Mouse (Mus musculus): ENCODE results near the gene Ccdc28b.

Ccdc28b gene

DNA sequence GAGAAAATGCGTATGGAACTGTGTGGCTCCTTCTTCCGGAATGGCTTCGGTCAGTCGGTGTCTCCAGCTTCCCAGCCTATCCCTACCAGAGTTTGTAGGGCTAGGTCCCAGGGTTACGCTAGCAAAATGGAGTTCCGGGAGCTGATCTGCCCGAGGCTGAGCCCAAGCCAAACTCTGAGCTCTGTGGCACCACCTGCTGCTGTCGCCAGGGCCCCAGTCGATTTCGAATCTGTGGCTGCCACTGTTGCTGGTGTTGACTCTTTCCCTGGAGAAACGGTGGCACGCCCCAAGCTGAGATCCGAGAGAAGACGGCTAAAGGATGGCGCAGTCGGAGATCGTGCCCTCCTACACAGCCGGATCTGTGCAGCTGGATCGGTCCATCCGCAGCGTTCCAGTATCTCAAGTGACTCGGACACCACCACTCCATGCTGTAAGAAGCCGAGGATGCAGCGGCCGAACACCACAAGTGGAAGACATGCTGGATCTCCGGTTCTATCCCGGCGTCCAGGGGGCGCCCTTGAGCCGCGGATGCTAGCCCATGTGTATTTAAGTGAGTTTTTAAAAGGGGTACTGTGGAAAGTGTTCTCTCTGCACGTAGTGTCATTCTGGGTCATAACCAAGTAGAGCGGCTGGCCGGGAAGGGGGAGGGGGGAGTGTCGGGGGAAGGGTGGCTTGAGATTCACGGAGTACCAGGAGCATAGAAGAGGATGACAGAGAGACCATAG lies 38.7 kb downstream of the Ccdc28b start:
- DNase-seq (ENCODE audit: low spot score), result peak; percentile 90

DNA sequence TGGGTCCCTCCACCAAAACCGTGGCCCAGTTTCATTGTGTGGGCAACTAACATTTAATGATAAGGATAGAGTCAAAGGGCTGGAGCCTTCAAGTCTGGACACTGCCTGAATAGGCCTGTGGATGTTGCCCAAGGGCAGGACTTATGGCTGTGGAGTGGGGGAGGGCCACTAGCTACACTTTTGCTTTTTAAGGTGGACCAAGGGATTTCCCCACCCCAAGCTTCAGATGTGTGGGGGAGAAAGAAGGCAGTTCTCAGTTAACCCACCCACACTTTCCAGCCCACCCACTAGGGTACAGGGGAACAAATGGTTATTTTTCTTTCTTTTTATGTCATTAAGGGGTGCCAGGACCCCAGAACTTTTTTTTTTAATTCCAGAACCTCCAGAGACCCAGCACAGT lies 39.4 kb downstream of the Ccdc28b start:
- DNase-seq (ENCODE audit: low spot score), result no peak

DNA sequence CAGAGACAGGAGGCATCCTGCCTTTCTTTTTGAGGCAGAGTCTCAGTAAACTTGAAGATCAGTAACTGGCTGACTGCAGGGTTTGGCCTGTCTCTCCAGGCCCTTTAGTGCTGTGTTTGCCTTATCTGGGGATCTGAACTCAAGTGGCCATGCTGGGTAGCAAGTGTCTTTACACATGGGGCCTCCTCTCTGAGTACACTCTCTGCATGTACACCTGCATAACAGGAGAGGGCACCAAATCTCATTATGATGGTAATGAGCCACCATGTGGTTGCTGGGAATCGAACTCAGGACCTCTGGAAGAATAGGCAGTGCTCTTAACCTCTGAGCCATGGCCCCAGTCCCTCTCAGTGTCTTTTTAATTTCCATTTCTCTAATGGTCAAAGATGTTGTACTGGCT lies 41.5 kb downstream of the Ccdc28b start:
- no peak for DNase-seq (ENCODE audit: low spot score)

DNA sequence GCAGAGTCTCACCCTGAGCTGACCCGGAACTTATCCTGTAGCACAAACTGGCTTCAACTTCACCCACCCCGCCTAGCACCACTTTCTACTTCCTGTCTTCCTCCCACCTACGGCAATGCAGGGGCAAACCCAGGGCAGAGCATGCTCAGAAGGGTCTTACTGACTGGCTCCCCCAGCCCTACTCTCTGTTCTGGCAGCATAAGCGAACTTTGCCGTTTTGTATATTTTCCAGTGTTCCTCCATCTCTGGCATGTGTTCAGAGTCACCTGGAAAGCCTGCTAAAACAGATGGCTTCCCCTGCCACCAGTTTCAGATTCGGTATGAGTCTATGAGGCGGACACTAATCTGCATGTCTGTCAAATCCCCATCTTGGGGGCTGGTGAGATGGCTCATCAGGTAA lies 43.4 kb downstream of the Ccdc28b start:
- no peak for DNase-seq (ENCODE audit: low spot score)

DNA sequence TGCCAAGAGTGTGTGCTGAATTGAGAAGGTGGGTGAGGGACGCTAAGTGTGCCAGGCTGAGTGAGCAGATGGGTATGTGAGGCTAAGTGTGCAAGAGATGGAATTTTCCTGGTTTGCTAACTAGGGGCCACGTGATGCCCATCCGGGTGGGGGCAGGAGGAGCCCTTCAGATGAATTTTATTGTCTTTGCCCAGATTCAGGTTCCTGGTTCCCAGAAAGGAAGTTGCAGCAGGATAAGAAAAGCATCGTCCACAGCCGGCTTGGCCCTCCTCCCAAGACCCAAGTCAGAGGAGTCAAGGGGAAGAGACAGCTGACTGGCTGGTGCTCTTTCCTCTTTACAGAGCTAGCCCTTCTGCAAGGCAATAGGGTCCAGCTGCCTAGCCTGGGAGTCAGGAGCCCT lies 45.3 kb downstream of the Ccdc28b start, which contains the start of gene Fam167b:
TSS of gene Fam167b (minus strand) at position 84 of the 400 bp plus-strand sequence.
- DNase-seq (ENCODE audit: low spot score), result no peak

DNA sequence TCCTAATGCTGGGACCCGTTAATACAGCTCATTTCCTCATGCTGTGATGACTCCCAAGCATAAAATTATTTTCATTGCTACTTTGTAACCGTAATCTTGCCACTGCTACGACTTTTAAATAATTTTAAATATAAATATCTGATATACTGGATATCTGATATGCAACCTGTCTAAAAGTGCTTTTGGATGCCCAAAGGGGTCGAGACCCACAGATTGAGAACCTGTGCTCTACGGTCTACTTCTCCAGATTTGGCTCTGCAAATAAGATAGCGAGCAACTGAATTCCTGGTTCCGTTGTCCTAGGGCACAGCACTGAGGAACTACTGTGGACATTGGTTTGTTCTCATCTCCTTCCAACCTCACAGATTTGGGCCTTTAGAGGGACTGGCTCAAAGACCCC lies 46.1 kb downstream of the Ccdc28b start:
- DNase-seq (ENCODE audit: low spot score), result no peak

DNA sequence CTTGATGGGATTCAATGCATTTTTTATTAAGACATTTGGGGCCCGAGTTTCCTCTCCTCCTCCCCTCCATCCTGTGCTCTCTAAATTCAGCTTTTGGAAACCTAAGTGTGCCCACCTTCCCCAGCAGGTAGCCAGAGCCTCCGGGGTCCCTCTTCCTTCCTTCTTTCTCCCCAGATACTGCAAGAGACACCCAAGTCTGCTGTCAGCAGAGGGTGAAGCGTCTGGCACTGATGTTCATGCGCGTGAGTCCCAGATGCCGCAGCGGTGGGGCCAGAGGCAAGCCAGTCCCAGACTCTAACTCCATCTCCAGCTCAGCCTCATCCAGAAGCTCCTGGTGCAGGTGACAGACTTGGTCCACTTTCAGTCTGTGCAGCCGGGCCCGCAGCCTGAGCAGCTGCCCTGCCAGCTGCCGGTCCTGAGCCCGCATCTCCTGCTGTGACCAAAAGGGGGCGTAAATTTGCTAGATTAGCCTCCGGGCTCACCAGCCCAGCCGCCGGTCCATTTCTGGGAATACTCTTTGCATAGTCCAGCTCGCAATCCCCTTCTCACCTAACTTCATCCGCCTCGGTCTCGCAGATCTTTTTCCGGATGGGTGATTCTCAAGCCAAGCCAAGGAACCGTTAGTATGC lies 46.8 kb downstream of the Ccdc28b start:
- peak; percentile 81 for DNase-seq (ENCODE audit: low spot score)

DNA sequence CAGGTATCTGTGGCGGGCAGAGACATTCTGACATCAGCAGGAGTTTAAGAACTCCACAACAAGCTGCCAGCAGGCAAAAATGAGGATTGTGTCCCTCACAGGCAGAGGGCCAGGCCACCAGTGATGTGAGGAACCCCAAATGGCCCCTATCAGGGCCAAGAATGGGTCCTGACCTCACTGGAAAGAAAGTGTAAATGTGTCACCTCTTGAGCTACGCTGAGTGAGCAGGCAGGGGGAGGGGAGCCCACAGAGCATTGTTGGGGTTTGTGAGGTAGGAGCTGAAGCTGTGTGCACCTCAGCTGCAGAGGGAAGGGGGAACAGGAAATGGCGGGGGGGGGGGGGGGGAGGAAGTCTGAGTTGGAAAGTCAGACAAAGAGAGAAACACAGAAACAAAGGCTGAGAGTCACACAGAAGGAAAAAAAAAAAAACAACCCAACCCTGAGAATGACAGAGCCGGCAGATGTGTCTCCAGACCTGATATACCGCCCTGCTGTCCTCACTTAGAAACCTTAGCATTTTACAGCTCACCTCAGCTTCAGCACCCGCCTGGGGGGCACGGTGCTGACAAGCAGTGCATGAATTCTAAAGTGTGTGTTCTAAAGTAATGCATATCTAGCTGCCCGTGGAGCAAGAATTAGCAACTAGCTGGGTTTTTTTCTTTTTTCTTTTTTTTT lies 48.4 kb downstream of the Ccdc28b start:
- DNase-seq (ENCODE audit: low spot score), result no peak

DNA sequence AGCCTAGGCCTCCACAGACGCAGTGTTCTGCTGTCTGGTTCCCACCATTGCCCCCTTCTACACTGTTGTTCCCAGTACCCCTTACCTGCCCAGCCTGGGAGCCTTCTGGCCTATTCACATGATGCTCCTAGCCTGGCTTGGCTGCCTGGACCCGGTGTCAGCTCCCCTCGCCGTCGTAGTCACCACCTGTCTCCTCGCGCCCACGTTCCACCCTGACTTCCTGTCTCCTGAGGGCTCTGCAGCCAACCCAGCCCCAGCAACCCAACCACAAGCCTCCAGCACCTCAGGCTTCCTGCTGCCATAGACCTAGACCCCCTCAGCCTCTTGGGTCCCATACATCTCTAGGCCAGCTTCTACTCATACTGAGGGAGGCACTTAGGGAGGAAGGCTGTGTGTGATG lies 50.3 kb downstream of the Ccdc28b start, which contains the start of gene Lck:
TSS of gene Lck (minus strand) at position 212 of the 400 bp plus-strand sequence.
- DNase-seq (ENCODE audit: low spot score), result no peak

DNA sequence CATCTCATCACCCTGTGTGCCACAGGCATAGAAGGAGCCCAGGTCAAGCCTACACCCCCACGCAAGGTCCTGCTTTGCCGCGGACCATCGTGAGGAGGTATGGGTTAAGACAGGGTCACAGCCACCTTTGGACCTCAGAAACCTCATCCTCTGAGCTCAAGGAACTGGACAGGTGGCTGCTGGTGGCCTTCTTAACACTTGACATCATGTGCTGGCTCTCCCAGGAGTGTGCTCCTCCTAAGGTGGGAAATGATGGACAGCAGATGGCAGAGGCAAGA lies 50.7 kb downstream of the Ccdc28b start:
- DNase-seq (ENCODE audit: low spot score), result no peak

DNA sequence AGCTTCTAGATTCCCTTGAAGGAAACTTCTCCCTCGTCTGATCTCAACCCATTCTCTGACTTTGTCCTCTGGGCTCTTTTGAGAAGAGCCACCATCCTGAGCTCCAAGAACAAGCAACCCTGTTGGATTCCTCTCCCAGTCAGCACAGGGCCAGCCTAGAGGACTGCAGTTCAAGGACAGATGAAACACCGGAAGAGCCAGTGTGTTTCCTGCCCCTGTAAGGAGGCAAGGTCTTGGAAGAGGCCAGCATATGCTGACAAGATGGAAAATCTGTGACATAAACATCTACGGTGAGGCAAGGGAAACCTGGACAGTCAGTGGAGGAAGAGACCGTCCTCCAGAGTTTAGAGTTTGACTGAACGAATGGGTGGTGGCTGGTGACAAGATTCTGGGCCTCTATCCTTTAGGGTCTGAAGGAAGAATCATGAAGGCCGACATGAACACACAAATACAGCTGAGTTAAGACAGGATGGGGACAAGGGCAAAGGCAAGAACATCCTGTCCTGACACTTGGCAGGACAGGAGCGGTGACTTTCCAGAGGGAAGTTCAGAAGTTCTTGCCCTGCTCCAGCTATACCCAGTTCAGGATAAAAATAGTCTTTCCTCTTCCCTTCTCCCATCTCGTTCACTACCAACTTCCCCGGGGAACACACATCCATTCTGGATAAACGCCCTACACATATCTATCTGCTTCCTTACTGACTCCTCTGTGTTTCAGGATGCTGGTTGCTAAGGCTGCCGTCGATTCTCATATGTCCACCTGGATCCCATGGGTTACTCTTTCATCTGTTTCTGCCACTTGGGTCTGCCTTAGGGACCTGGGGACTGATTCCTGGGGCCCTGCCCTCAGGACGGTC lies 51.3 kb downstream of the Ccdc28b start:
- no peak for DNase-seq (ENCODE audit: low spot score)

DNA sequence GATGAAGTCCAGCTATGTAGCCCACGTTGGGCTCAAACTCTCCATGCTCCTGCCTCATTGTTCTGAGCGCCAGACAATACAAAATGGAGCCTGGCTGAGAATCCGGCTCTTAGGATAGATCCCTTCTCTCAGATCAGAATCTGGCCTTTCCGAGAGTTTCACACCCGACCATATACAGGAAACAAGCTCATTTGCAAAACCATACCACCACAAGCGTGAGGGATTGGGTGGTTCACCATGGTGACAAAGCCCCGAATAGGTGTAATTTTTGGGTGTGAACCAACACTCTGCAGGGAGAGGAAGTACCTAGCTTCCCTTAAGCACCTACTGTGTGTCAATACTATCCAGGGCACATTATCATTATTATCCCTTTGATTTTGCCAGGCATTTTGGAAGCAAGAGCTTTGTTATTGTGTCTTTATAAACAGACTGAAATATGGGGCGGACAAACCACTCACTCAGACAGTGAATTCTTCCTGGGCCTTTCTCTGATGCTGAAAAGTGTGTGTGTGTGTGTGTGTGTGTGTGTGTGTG lies 52.1 kb downstream of the Ccdc28b start:
- DNase-seq (ENCODE audit: low spot score), result no peak

DNA sequence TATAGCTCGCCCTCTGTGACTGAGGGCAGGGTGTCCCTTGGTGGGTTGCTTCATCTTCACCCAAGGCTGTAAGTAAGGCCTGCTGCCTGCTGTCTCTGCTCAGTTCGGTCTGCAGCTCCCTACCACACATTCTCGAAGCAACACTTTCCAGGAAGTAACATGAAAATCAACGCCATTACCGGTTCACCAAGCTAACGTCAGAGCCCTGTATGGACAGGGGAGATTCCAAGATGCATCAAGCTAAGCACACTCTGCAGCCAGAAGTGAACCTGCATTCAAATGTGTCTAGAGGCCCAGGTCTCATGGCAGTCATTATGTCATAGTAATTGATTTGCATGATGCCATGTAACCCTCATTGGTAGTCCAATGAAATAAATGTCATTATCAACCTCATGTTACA lies 53.7 kb downstream of the Ccdc28b start:
- no peak for DNase-seq (ENCODE audit: low spot score)

All from embryo, embryonic 10.5 days (tissue).